Mouse (Mus musculus) urinary bladder, postnatal 0 days (tissue): ENCODE measurements around the gene Nlrc3. TPM values are rescaled to one million over a fixed set of nuclear protein-coding genes. Genes with fewer than 3 reads are reported as not detected.

ENCODE experiments used
- microRNA-seq: library from miRNA; unstranded; fragments of <30 nt; microRNA quantifications from one replicate; pipeline ENCODE4, GENCODE M21; 2016
- polyA plus RNA-seq: library from polyadenylated mRNA; unstranded; fragments of >200 nt; fragmentation: Nextera tagmentation; extraction: Ambion mirVana; gene quantifications from 2 replicates; pipeline ENCODE4 v1.2.1, GENCODE M21; 2015

The Nlrc3 gene
- polyA plus RNA-seq, result 0.25 and 0.40 TPM in 2 replicates

GRCm38 (mm10) chr16:3976251-3976671, at the start of gene Nlrc3:
Nlrc3 (minus strand) TSS chr16:3976632.

GRCm38 (mm10) chr16:4003489-4004398, 27.3 kb upstream of the Nlrc3 start, which contains the start of gene Slx4:
Slx4 (minus strand) TSS chr16:4003770.

GRCm38 (mm10) chr16:3908537-3909111, 67.8 kb downstream of the Nlrc3 start, which contains the start of the genes 1700037C18Rik and Cluap1:
1700037C18Rik (minus strand) TSS chr16:3908689.
Cluap1 (plus strand) TSS chr16:3908801.

Small RNA genes within 50 kb of the gene (microRNA-seq; reads per million reads assigned to microRNA genes)
- gene Gm23493, result not detected

Other genes starting within 250 kb of the Nlrc3 start
- 24.0 and 24.1 TPM in 2 replicates for gene Zfp263, start 232.5 kb downstream of the Nlrc3 start, polyA plus RNA-seq
- gene Olfr15, start 145.8 kb downstream of the Nlrc3 start, polyA plus RNA-seq, result not detected in 2 replicates
- gene Zfp174, start 129.4 kb downstream of the Nlrc3 start, polyA plus RNA-seq, result 0.54 TPM in 2 replicates
- gene Naa60, start 104.3 kb downstream of the Nlrc3 start, polyA plus RNA-seq, result 25.9 and 27.3 TPM in 2 replicates
- gene Zfp597, start 92.1 kb downstream of the Nlrc3 start, polyA plus RNA-seq, result 2.5 and 3.3 TPM in 2 replicates
- 1.0 and 1.3 TPM in 2 replicates for gene Gm20695, start 92.0 kb downstream of the Nlrc3 start, polyA plus RNA-seq
- 5.9 and 6.4 TPM in 2 replicates for gene 1700037C18Rik, start 67.9 kb downstream of the Nlrc3 start, polyA plus RNA-seq
- 13.7 and 14.4 TPM in 2 replicates for gene Cluap1, start 67.8 kb downstream of the Nlrc3 start, polyA plus RNA-seq
- 6.1 and 7.0 TPM in 2 replicates for gene Slx4, start 27.1 kb upstream of the Nlrc3 start, polyA plus RNA-seq
- gene Dnase1, start 60.3 kb upstream of the Nlrc3 start, polyA plus RNA-seq, result 0.95 and 1.9 TPM in 2 replicates
- 48.8 and 53.2 TPM in 2 replicates for gene Trap1, start 101.2 kb upstream of the Nlrc3 start, polyA plus RNA-seq
- 16.0 and 17.7 TPM in 2 replicates for gene Crebbp, start 237.4 kb upstream of the Nlrc3 start, polyA plus RNA-seq